Mouse (Mus musculus): ENCODE measurements at regions not wholly inside any gene's neighbourhood (a gene's known extent, or its start where the extent isn't known, plus 50 kb on each side); places are given as distances from the start of the nearest gene placed in this dataset.

DNA sequence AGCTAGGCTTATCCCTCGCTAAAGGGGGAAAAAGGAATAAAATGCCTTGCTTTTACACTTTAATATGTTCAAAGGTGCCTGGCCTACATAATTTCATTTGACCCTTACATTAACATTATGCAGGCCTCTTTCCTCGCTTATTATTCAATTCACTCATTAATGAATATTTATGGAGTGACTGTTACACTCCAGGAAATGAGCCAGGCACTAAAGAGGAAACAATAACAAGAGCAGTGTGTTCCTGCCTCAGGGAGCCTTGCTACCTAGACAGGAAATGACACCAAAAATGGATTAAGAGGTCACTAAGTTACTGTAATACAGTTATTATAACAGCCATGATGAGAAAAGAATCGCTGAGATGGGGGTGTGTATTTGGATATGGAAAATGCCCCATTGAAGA lies 289.9 kb upstream of the Gcfc2 start:
- dilution Hi-C loops (cut with MboI; ENCODE audit: extremely low pct_ligation_motif_present, extremely low pct_unique_long_range_greater_than_20kb, low sequenced_read_pairs) (no loop called here), in situ Hi-C loops (cut with MboI; ENCODE audit: low pct_ligation_motif_present, low pct_unique_long_range_greater_than_20kb, low sequenced_read_pairs) (no loop called here)

DNA sequence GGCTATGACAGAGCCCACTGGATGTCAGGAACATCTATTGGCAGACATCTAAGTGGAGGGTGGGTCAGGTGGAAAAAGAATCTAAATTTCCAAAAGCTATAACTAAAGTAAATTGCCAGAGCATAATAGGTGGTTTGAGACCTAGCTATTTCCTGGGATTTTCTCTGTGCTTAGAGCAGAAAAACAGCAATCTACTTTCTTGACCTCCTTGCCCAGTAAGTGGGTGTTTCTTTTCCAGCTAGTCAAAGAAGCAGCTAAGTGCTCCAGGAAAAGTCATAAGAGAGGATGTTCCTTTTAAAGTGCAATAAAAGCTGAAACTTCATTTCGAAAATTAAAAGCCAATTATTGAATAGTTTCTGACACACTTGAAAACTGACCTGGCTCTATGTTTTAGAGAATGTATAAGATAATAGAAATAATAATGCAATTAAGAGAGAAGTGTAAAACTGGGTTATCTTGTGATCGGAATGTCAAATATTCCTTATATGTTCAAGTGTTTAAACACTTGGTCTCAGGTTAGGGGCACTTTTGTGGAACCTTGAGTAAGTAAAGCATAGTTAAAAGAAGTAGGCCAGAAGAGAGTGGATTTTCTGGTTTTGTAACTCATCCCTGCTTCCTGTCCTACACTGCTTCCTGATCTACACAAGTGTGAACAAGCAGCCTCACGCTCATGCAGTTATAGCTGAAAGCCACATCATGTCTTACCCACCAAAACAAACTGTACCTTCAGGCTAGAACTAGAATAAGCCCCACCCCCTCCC lies 275.7 kb upstream of the Gcfc2 start:
- Histone ChIP-seq H3K9ac (ENCODE audit: insufficient read depth, low read depth) (no peak overlapping the region), H3K4me2 (ENCODE audit: insufficient read depth, low read depth, poor library complexity, severe bottlenecking) (no peak overlapping the region), H3K4me1 (ENCODE audit: control insufficient read depth in 1 of 2, insufficient read depth in 2 of 2) (no peaks in the 10 kb centered on the region), H3K27me3 (replicated peaks) (no peaks in the 10 kb centered on the region), H3K27ac (ENCODE audit: insufficient read depth, low read depth) (no peak overlapping the region), H3K4me3 (replicated peaks in 1 of 3; ENCODE audit: low read depth in 2 of 3, low read length in 2 of 3, poor library complexity in 1 of 3) (no peak overlapping the region), H3K79me2 (replicated peaks; ENCODE audit: control insufficient read depth, extremely low read depth, insufficient read depth, poor library complexity, severe bottlenecking) (no peaks in the 10 kb centered on the region), H3K36me3 (replicated peaks in 1 of 2; ENCODE audit: control insufficient read depth in 1 of 2, insufficient read depth in 1 of 2, low read length in 1 of 2) (no peaks in the 10 kb centered on the region), H3K9me3 (replicated peaks; ENCODE audit: low read length) (peaks cover 15% of the 10 kb centered on the region)
- DNase-seq (ENCODE audit: extremely low read depth) = no peak
- in situ Hi-C loops (cut with MboI; ENCODE audit: low pct_ligation_motif_present, low pct_unique_long_range_greater_than_20kb, low sequenced_read_pairs) (no loop called here), dilution Hi-C loops (cut with MboI; ENCODE audit: extremely low pct_ligation_motif_present, extremely low pct_unique_long_range_greater_than_20kb, low sequenced_read_pairs) (no loop called here)
- no peak for TF ChIP-seq SMC3 (IDR thresholded peaks at IDR 0.05; ENCODE audit: low read depth, low read length)

More for the DNA sequence above, 289.9 kb upstream of the Gcfc2 start:
- H3K9ac ChIP-seq (ENCODE audit: insufficient read depth, low read depth) = no peak overlapping the region
- H3K79me2 ChIP-seq (replicated peaks; ENCODE audit: control insufficient read depth, extremely low read depth, insufficient read depth, poor library complexity, severe bottlenecking) = no peaks in the 10 kb centered on the region
- H3K4me1 ChIP-seq (ENCODE audit: control insufficient read depth in 1 of 2, insufficient read depth in 2 of 2) = no peaks in the 10 kb centered on the region
- no peaks in the 10 kb centered on the region for H3K27me3 ChIP-seq (replicated peaks)
- TF ChIP-seq KAT2A (IDR thresholded peaks at IDR 0.05; ENCODE audit: insufficient replicate concordance, low read length) (no peak), PAX5 (IDR thresholded peaks at IDR 0.05; ENCODE audit: low read length) (no peak)
- H3K4me3 ChIP-seq (replicated peaks in 1 of 3; ENCODE audit: low read depth in 2 of 3, low read length in 2 of 3, poor library complexity in 1 of 3) = no peak overlapping the region
- H3K36me3 ChIP-seq (replicated peaks in 1 of 2; ENCODE audit: control insufficient read depth in 1 of 2, insufficient read depth in 1 of 2, low read length in 1 of 2) = no peaks in the 10 kb centered on the region
- peaks cover 16% of the 10 kb centered on the region for H3K9me3 ChIP-seq (replicated peaks; ENCODE audit: low read length)
- DNase-seq (ENCODE audit: extremely low read depth) = no peak
- no peak overlapping the region for H3K27ac ChIP-seq (ENCODE audit: insufficient read depth, low read depth)
- no peak overlapping the region for H3K4me2 ChIP-seq (ENCODE audit: insufficient read depth, low read depth, poor library complexity, severe bottlenecking)

- no peak overlapping the region for H3K4me3 ChIP-seq (replicated peaks in 1 of 3; ENCODE audit: low read depth in 2 of 3, low read length in 2 of 3, poor library complexity in 1 of 3)
- no peak for DNase-seq (ENCODE audit: extremely low read depth)
- peaks cover 8% of the 10 kb centered on the region for H3K9me3 ChIP-seq (replicated peaks; ENCODE audit: low read length)
- TF ChIP-seq SMC3 (IDR thresholded peaks at IDR 0.05; ENCODE audit: low read depth, low read length) (no peak), CTCF (conservative IDR thresholded peaks at IDR 0.05 in 1 of 2, IDR thresholded peaks at IDR 0.05 in 1 of 2; ENCODE audit: low read depth in 2 of 2, low read length in 2 of 2) (no peak), ZMIZ1 (IDR thresholded peaks at IDR 0.05; ENCODE audit: low read depth, low read length) (no peak), IRF4 (IDR thresholded peaks at IDR 0.05; ENCODE audit: low read depth, low read length) (no peak), EP300 (IDR thresholded peaks at IDR 0.05; ENCODE audit: low read length) (no peak), MEF2A (IDR thresholded peaks at IDR 0.05; ENCODE audit: borderline replicate concordance, low read depth, low read length) (no peak), ETS1 (conservative IDR thresholded peaks at IDR 0.05; ENCODE audit: low read depth, low read length) (no peak), CHD2 (IDR thresholded peaks at IDR 0.05; ENCODE audit: low read length) (no peak), UBTF (IDR thresholded peaks at IDR 0.05; ENCODE audit: low read depth, low read length) (no peak)
- no peaks in the 10 kb centered on the region for H3K4me1 ChIP-seq (ENCODE audit: control insufficient read depth in 1 of 2, insufficient read depth in 2 of 2)
- no peak overlapping the region for H3K9ac ChIP-seq (ENCODE audit: insufficient read depth, low read depth)
- dilution Hi-C loops (cut with MboI; ENCODE audit: extremely low pct_ligation_motif_present, extremely low pct_unique_long_range_greater_than_20kb, low sequenced_read_pairs) = no loop called here
- H3K36me3 ChIP-seq (replicated peaks in 1 of 2; ENCODE audit: control insufficient read depth in 1 of 2, insufficient read depth in 1 of 2, low read length in 1 of 2) = no peaks in the 10 kb centered on the region
- no peak overlapping the region for H3K4me2 ChIP-seq (ENCODE audit: insufficient read depth, low read depth, poor library complexity, severe bottlenecking)
- H3K27ac ChIP-seq (ENCODE audit: insufficient read depth, low read depth) = no peak overlapping the region
- in situ Hi-C loops (cut with MboI; ENCODE audit: low pct_ligation_motif_present, low pct_unique_long_range_greater_than_20kb, low sequenced_read_pairs) = no loop called here
- H3K79me2 ChIP-seq (replicated peaks; ENCODE audit: control insufficient read depth, extremely low read depth, insufficient read depth, poor library complexity, severe bottlenecking) = no peaks in the 10 kb centered on the region
- H3K27me3 ChIP-seq (replicated peaks) = no peaks in the 10 kb centered on the region
Measured at GRCm38 (mm10) chr6:81651856-81652255, 271.6 kb upstream of the Gcfc2 start.

All from CH12.LX (cell line).